Mouse (Mus musculus) MEL (cell line): ENCODE measurements around the gene Rps5. TPM values are rescaled to one million over a fixed set of nuclear protein-coding genes. Genes with fewer than 3 reads are reported as not detected.

Source experiments
- DNase-seq: peaks from one replicate; pipeline ENCODE4 v3.0.0; 2011; ENCODE audit warnings: low read depth, low spot score
- H3K27ac ChIP-seq: 2 replicates; pipeline ENCODE4 v1.5.1; 2012; ENCODE audit warnings: low read depth, mild to moderate bottlenecking, control low read depth, low read length, moderate library complexity; ENCODE audit not compliant: control insufficient read depth
- H3K27me3 ChIP-seq, 2 experiments: fragments of 150-350 bp in 1 of 2; sonication (generic) in 1 of 2; 2 replicates each; pipeline ENCODE4 v1.6.1; 2012; ENCODE audit warnings: low read length in 2 of 2, mild to moderate bottlenecking in 2 of 2, improper control_type of control experiment in 1 of 2, moderate library complexity in 1 of 2; ENCODE audit not compliant: insufficient read depth in 2 of 2, control insufficient read depth in 1 of 2
- H3K36me3 ChIP-seq, 2 experiments: 2 replicates each; pipeline ENCODE4 v1.6.1; 2012 to 2014; ENCODE audit warnings: low read length in 2 of 2, improper control_type of control experiment in 1 of 2, inconsistent platforms in 1 of 2, mild to moderate bottlenecking in 1 of 2; ENCODE audit not compliant: insufficient read depth in 2 of 2, control insufficient read depth in 1 of 2
- H3K4me1 ChIP-seq, 2 experiments: fragments of 150-350 bp in 1 of 2; sonication (generic) in 1 of 2; 2 replicates each; pipeline ENCODE4 v1.6.1; 2012; ENCODE audit warnings: low read length in 2 of 2, improper control_type of control experiment in 1 of 2, mild to moderate bottlenecking in 1 of 2; ENCODE audit not compliant: insufficient read depth in 2 of 2, control insufficient read depth in 1 of 2
- H3K4me3 ChIP-seq, 2 experiments: fragments of 150-350 bp in 1 of 2; sonication (generic) in 1 of 2; 2 replicates each; pipeline ENCODE4 v1.5.1; 2012; ENCODE audit warnings: low read depth in 2 of 2, low read length in 2 of 2, mild to moderate bottlenecking in 2 of 2, moderate library complexity in 2 of 2, control low read depth in 1 of 2, improper control_type of control experiment in 1 of 2; ENCODE audit not compliant: control insufficient read depth in 1 of 2, insufficient read depth in 1 of 2
- H3K79me2 ChIP-seq: 2 replicates; pipeline ENCODE4 v1.6.1; 2012; ENCODE audit warnings: mild to moderate bottlenecking, low read length, moderate library complexity; ENCODE audit not compliant: control insufficient read depth, poor library complexity, insufficient read depth
- H3K9ac ChIP-seq: 2 replicates; pipeline ENCODE4 v1.6.1; 2012; ENCODE audit warnings: low read depth, mild to moderate bottlenecking, control low read depth, low read length, moderate library complexity; ENCODE audit not compliant: control insufficient read depth, poor library complexity, severe bottlenecking
- H3K9me3 ChIP-seq: fragments of 150-350 bp; sonication (generic); replicated peaks from 2 replicates; pipeline ENCODE4 v1.6.1; 2012; ENCODE audit warnings: mild to moderate bottlenecking, low read length, improper control_type of control experiment, moderate library complexity; ENCODE audit not compliant: insufficient read depth
- CTCF ChIP-seq, 3 experiments: IDR thresholded peaks in 2 of 3; conservative IDR thresholded peaks in 1 of 3; 2 replicates each; pipeline ENCODE4 v1.5.1; 2011 to 2012; ENCODE audit warnings: low read length in 3 of 3, low read depth in 2 of 3, mild to moderate bottlenecking in 2 of 3, improper control_type of control experiment in 1 of 3, inconsistent platforms in 1 of 3, mixed read lengths in 1 of 3, moderate library complexity in 1 of 3; ENCODE audit not compliant: control insufficient read depth in 1 of 3, insufficient read depth in 1 of 3, poor library complexity in 1 of 3, severe bottlenecking in 1 of 3
- EP300 ChIP-seq, 2 experiments: IDR thresholded peaks; 2 replicates each; pipeline ENCODE4 v1.6.1; 2011; ENCODE audit warnings: improper control_type of control experiment in 2 of 2, low read length in 2 of 2, low read depth in 1 of 2, mild to moderate bottlenecking in 1 of 2
- ETS1 ChIP-seq: IDR thresholded peaks from 2 replicates; pipeline ENCODE4 v1.6.1; 2012; ENCODE audit warnings: low read depth, mild to moderate bottlenecking, inconsistent platforms, low read length, improper control_type of control experiment, moderate library complexity
- GABPA ChIP-seq: IDR thresholded peaks from 2 replicates; pipeline ENCODE4 v1.6.1; 2012; ENCODE audit warnings: low read depth, mild to moderate bottlenecking, inconsistent platforms, low read length, improper control_type of control experiment, moderate library complexity
- GATA1 ChIP-seq: IDR thresholded peaks from 2 replicates; pipeline ENCODE4 v1.6.1; 2011; ENCODE audit warnings: low read depth, low read length, improper control_type of control experiment
- HCFC1 ChIP-seq: IDR thresholded peaks from 2 replicates; pipeline ENCODE4 v1.6.1; 2012; ENCODE audit warnings: low read depth, mild to moderate bottlenecking, inconsistent platforms, low read length, improper control_type of control experiment, moderate library complexity
- JUND ChIP-seq: IDR thresholded peaks from 2 replicates; pipeline ENCODE4 v1.6.1; 2011; ENCODE audit warnings: low read depth, mild to moderate bottlenecking, improper control_type of control experiment, low read length
- KAT2A ChIP-seq: conservative IDR thresholded peaks from 2 replicates; pipeline ENCODE4 v1.6.1; 2012; ENCODE audit warnings: low read depth, low read length, improper control_type of control experiment, inconsistent platforms
- MAFK ChIP-seq: IDR thresholded peaks from 2 replicates; pipeline ENCODE4 v1.6.1; 2011; ENCODE audit warnings: low read depth, mild to moderate bottlenecking, low read length, improper control_type of control experiment, borderline replicate concordance
- MEF2A ChIP-seq: IDR thresholded peaks from 2 replicates; pipeline ENCODE4 v1.6.1; 2014; ENCODE audit warnings: low read depth, mild to moderate bottlenecking, inconsistent platforms, low read length, improper control_type of control experiment; ENCODE audit not compliant: poor library complexity, insufficient replicate concordance, severe bottlenecking; ENCODE audit errors: extremely low read depth
- MYC ChIP-seq: IDR thresholded peaks from 2 replicates; pipeline ENCODE4 v1.6.1; 2011; ENCODE audit warnings: low read depth, mild to moderate bottlenecking, low read length, improper control_type of control experiment, moderate library complexity
- NELFE ChIP-seq: IDR thresholded peaks from 2 replicates; pipeline ENCODE4 v1.6.1; 2011; ENCODE audit warnings: low read depth, low read length, improper control_type of control experiment
- NRF1 ChIP-seq: IDR thresholded peaks from 2 replicates; pipeline ENCODE4 v1.6.1; 2014; ENCODE audit warnings: low read depth, mild to moderate bottlenecking, inconsistent platforms, low read length, improper control_type of control experiment, moderate library complexity; ENCODE audit not compliant: poor library complexity, insufficient read depth, severe bottlenecking
- POLR2A ChIP-seq, 2 experiments: IDR thresholded peaks; 2 replicates each; pipeline ENCODE4 v1.6.1; 2011 to 2012; ENCODE audit warnings: low read length in 2 of 2, mild to moderate bottlenecking in 2 of 2, control low read depth in 1 of 2, improper control_type of control experiment in 1 of 2, low read depth in 1 of 2, moderate library complexity in 1 of 2; ENCODE audit not compliant: control insufficient read depth in 1 of 2, insufficient read depth in 1 of 2, poor library complexity in 1 of 2
- POLR2AphosphoS2 ChIP-seq: IDR thresholded peaks from 2 replicates; pipeline ENCODE4 v1.6.1; 2011; ENCODE audit warnings: low read length, improper control_type of control experiment
- RAD21 ChIP-seq: IDR thresholded peaks from 2 replicates; pipeline ENCODE4 v1.6.1; 2011; ENCODE audit warnings: mild to moderate bottlenecking, low read depth, low read length, improper control_type of control experiment
- SMC3 ChIP-seq: IDR thresholded peaks from 2 replicates; pipeline ENCODE4 v1.6.1; 2011; ENCODE audit warnings: low read depth, low read length, improper control_type of control experiment
- TAL1 ChIP-seq: IDR thresholded peaks from 2 replicates; pipeline ENCODE4 v1.6.1; 2012; ENCODE audit warnings: mild to moderate bottlenecking, inconsistent platforms, low read length, moderate library complexity, mixed read lengths
- TCF12 ChIP-seq: IDR thresholded peaks from 2 replicates; pipeline ENCODE4 v1.6.1; 2014; ENCODE audit warnings: low read depth, mild to moderate bottlenecking, inconsistent platforms, low read length, improper control_type of control experiment, moderate library complexity
- USF2 ChIP-seq, 2 experiments: IDR thresholded peaks; 2 replicates each; pipeline ENCODE4 v1.6.1; 2011 to 2012; ENCODE audit warnings: improper control_type of control experiment in 2 of 2, low read length in 2 of 2, borderline replicate concordance in 1 of 2, inconsistent platforms in 1 of 2, low read depth in 1 of 2, mild to moderate bottlenecking in 1 of 2; ENCODE audit not compliant: insufficient read depth in 1 of 2
- polyA plus RNA-seq, 2 experiments: library from polyadenylated mRNA; stranded (reverse) in 1 of 2; unstranded in 1 of 2; fragments of >175 nt in 1 of 2; fragments of >200 nt in 1 of 2; gene quantifications; 2 replicates each; pipeline versions ENCODE4 v1.2.1 to v1.2.4; 2012; ENCODE audit warnings: low replicate concordance in 2 of 2, low read depth in 1 of 2; ENCODE audit not compliant: insufficient read length in 2 of 2, insufficient read depth in 1 of 2, missing spikeins in 1 of 2
- total RNA-seq: library from RNA; depleted of rRNA; stranded (reverse); fragments of 300-350 nt; gene quantifications from 2 replicates; pipeline ENCODE4 v1.2.3, GENCODE M21; 2012

The Rps5 gene
- total and polyA plus RNA-seq, 3 experiments: 960 to 4,196 (median 2,915) TPM

DNA sequence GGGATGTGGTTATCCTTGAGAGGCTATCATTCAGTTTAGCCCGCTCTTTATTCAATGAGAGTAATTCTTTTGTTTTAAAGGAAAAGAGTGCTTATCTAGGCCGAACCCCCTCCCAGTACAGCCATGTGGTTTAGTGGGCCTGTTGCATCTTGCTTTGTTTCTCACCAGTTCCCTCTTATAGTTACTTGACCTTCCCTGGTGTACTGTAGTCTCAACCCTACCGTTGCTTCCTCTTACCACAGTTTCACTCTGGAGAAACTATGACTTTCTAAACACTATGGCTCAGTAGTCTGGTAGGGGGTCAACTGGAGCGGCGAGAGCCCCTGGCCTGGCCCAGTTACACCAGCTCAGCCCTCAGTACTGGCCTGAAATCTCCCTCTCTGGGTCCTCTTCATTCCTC, 34.5 kb upstream of the Rps5 start:
- Histone ChIP-seq H3K9me3 (no peaks in the 10 kb centered on the region), H3K79me2 (no peaks in the 10 kb centered on the region), H3K27ac (no peak overlapping the region), H3K27me3 (no peaks in the 10 kb centered on the region), H3K36me3 (no peaks in the 10 kb centered on the region), H3K9ac (no peak overlapping the region), H3K4me3 (no peak overlapping the region), H3K4me1 (no peaks in the 10 kb centered on the region)
- TF ChIP-seq MYC (no peak), KAT2A (no peak), NELFE (no peak), JUND (no peak), TCF12 (no peak), HCFC1 (no peak)
- DNase-seq: no peak

DNA sequence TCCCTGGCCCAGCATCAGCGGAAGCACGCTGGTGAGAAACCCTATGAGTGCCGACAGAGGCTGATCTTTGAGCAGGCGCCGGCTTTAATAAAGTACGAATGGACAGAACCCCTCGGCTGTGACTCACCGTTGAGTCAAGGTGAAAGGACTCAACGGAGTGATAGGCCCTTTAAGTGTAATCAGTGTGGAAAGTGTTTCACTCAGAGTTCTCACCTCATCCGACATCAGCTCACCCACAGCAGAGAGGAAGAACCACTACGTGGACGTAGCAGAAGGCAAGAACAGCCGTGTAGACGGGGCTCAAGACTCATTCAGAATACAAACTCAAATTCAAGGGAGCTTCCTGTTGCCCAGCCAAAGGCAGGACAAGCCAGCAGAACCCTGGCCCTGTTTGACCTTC, 31.2 kb upstream of the Rps5 start:
- TF ChIP-seq USF2 (IDR thresholded peaks at IDR 0.05; ENCODE audit: borderline replicate concordance in 1 of 2, insufficient read depth in 1 of 2, low read depth in 1 of 2, low read length in 2 of 2) (no peak), POLR2A (IDR thresholded peaks at IDR 0.05; ENCODE audit: control insufficient read depth in 1 of 2, insufficient read depth in 1 of 2, low read depth in 1 of 2, low read length in 2 of 2, poor library complexity in 1 of 2) (no peak), KAT2A (no peak), MAFK (no peak), GABPA (no peak), NRF1 (no peak), RAD21 (no peak), TAL1 (no peak), GATA1 (no peak), TCF12 (no peak), SMC3 (no peak), ETS1 (no peak), EP300 (IDR thresholded peaks at IDR 0.05; ENCODE audit: low read depth in 1 of 2, low read length in 2 of 2) (no peak), POLR2AphosphoS2 (no peak), CTCF (IDR thresholded peaks at IDR 0.05 in 2 of 3, conservative IDR thresholded peaks at IDR 0.05 in 1 of 3; ENCODE audit: control insufficient read depth in 1 of 3, insufficient read depth in 1 of 3, low read depth in 2 of 3, low read length in 3 of 3, poor library complexity in 1 of 3, severe bottlenecking in 1 of 3) (no peak), MEF2A (no peak)
- no peaks in the 10 kb centered on the region for H3K36me3 ChIP-seq
- H3K27ac ChIP-seq: no peak overlapping the region
- DNase-seq: no peak
- H3K4me3 ChIP-seq: no peak overlapping the region
- H3K9me3 ChIP-seq: no peaks in the 10 kb centered on the region
- H3K9ac ChIP-seq: no peak overlapping the region
- no peaks in the 10 kb centered on the region for H3K79me2 ChIP-seq
- no peaks in the 10 kb centered on the region for H3K4me1 ChIP-seq
- H3K27me3 ChIP-seq: no peaks in the 10 kb centered on the region
